Mouse (Mus musculus) heart, postnatal 0 days (tissue): ENCODE data around the gene Slc22a16. TPM values are rescaled to one million over a fixed set of nuclear protein-coding genes. Genes with fewer than 3 reads are reported as not detected.

Experiments used
- ATAC-seq: fragments of 200-750 bp; cut with Nextera tagmentation; 2 replicates; pipeline ENCODE4 v1.8.0; 2017; ENCODE audit warnings: low read depth, moderate number of reproducible peaks, moderate library complexity; ENCODE audit not compliant: insufficient read depth
- DNase-seq: peaks from one replicate; pipeline ENCODE4 v3.0.0-alpha.2; 2016; ENCODE audit warnings: low spot score
- H3K27ac ChIP-seq: fragments of 300-500 bp; sonication (generic); 2 replicates; pipeline ENCODE4 v1.5.1; 2014; ENCODE audit warnings: low read depth, mild to moderate bottlenecking
- H3K27me3 ChIP-seq: fragments of 300-500 bp; sonication (generic); 2 replicates; pipeline ENCODE4 v1.6.1; 2014; ENCODE audit warnings: low read length, mixed read lengths; ENCODE audit not compliant: control insufficient read depth, insufficient read depth
- H3K36me3 ChIP-seq: fragments of 300-500 bp; sonication (generic); replicated peaks from 2 replicates; pipeline ENCODE4 v1.6.1; 2014; ENCODE audit warnings: low read length, mixed read lengths; ENCODE audit not compliant: control insufficient read depth, insufficient read depth
- H3K4me1 ChIP-seq: fragments of 300-500 bp; sonication (generic); 2 replicates; pipeline ENCODE4 v1.6.1; 2014; ENCODE audit warnings: antibody characterized with exemption; ENCODE audit not compliant: control insufficient read depth, insufficient read depth
- H3K4me2 ChIP-seq: fragments of 300-500 bp; sonication (generic); 2 replicates; pipeline ENCODE4 v1.6.1; 2014; ENCODE audit warnings: low read depth, mild to moderate bottlenecking, low read length, moderate library complexity
- H3K4me3 ChIP-seq: fragments of 300-500 bp; sonication (generic); 2 replicates; pipeline ENCODE4 v1.5.1; 2014; ENCODE audit warnings: low read depth, low read length
- H3K9ac ChIP-seq: fragments of 300-500 bp; sonication (generic); replicated peaks from 2 replicates; pipeline ENCODE4 v1.6.1; 2014; ENCODE audit warnings: low read depth, low read length, mixed read lengths
- H3K9me3 ChIP-seq: fragments of 300-500 bp; sonication (generic); replicated peaks from 2 replicates; pipeline ENCODE4 v1.6.1; 2016; ENCODE audit warnings: low read length; ENCODE audit not compliant: control insufficient read depth
- CTCF ChIP-seq: IDR thresholded peaks from 2 replicates; pipeline ENCODE4 v1.5.1; 2016; ENCODE audit warnings: antibody characterized with exemption, control low read depth, low read depth
- EP300 ChIP-seq: IDR thresholded peaks from 2 replicates; pipeline ENCODE4 v1.6.1; 2016; ENCODE audit warnings: antibody characterized with exemption, low read depth
- whole genome bisulfite sequencing: fragments of 180-500 bp; shearing (Covaris S2); extraction: QIAGEN DNeasy Blood & Tissue Kit; methylation state at CpG from one replicate; pipeline ENCODE4 v1.1.7; 2014; 5-methylcytosine and 5-hydroxymethylcytosine counted together
- polyA plus RNA-seq: library from polyadenylated mRNA; unstranded; fragments of >200 nt; fragmentation: Nextera tagmentation; extraction: Ambion mirVana; gene quantifications from 2 replicates; pipeline ENCODE4 v1.2.1, GENCODE M21; 2015
- total RNA-seq: library from RNA; depleted of rRNA; stranded (reverse); fragments of >200 nt; gene quantifications from 2 replicates; pipeline ENCODE4 v1.2.3, GENCODE M21; 2014; ENCODE audit warnings: low replicate concordance; rRNA removed

Slc22a16 gene
- total and polyA plus RNA-seq, 2 experiments from 2014 or later: not detected

GRCm38 (mm10) chr10:40651676-40652075, 81.5 kb downstream of the Slc22a16 start:
- Histone ChIP-seq H3K27me3 (no peaks in the 10 kb centered on the region), H3K9ac (no peak overlapping the region), H3K4me3 (no peak overlapping the region), H3K4me2 (no peak overlapping the region), H3K36me3 (no peaks in the 10 kb centered on the region; the same call in 1 of the 2 replicates), H3K9me3 (no peaks in the 10 kb centered on the region), H3K27ac (no peak overlapping the region), H3K4me1 (no peaks in the 10 kb centered on the region)
- no peak for TF ChIP-seq EP300
- no peak for TF ChIP-seq CTCF
- 61% methylated on average over 2 of the region's 2 CpGs for WGBS
- ATAC-seq: no peak
- DNase-seq: no peak

Other genes starting within 250 kb of the Slc22a16 start
- 7.3 and 11.6 TPM in 2 replicates for gene Cdk19, start 230.8 kb upstream of the Slc22a16 start, total RNA-seq
- gene Cdk19, start 230.8 kb upstream of the Slc22a16 start, polyA plus RNA-seq: 3.1 and 3.7 TPM in 2 replicates
- gene Ddo, start 59.7 kb downstream of the Slc22a16 start, total RNA-seq: 41.4 and 52.6 TPM in 2 replicates
- 26.7 and 32.0 TPM in 2 replicates for gene Ddo, start 59.7 kb downstream of the Slc22a16 start, polyA plus RNA-seq
- 0.43 and 4.7 TPM in 2 replicates for gene Mettl24, start 112.9 kb downstream of the Slc22a16 start, total RNA-seq
- 2.9 and 3.0 TPM in 2 replicates for gene Mettl24, start 112.9 kb downstream of the Slc22a16 start, polyA plus RNA-seq